Mouse (Mus musculus) urinary bladder, postnatal 10 days (tissue): Measurements from ENCODE around the gene Lsm4.

Experiments used
- DNase-seq: peaks from one replicate; pipeline ENCODE4 v3.0.0; 2022; ENCODE audit warnings: low spot score

The Lsm4 gene

GRCm38 (mm10) chr8:70679404-70679803, 6.4 kb downstream of the Lsm4 start:
- no peak for DNase-seq

GRCm38 (mm10) chr8:70680039-70680438, 7.0 kb downstream of the Lsm4 start:
- DNase-seq, result no peak

- DNase-seq, result no peak
Measured at GRCm38 (mm10) chr8:70681410-70681809, 8.4 kb downstream of the Lsm4 start.

- peak; percentile 48 for DNase-seq
Measured at GRCm38 (mm10) chr8:70682193-70682592, 9.1 kb downstream of the Lsm4 start.

GRCm38 (mm10) chr8:70682692-70683091, 9.6 kb downstream of the Lsm4 start:
- no peak for DNase-seq

- DNase-seq, result no peak
Measured at GRCm38 (mm10) chr8:70684291-70684690, 11.2 kb downstream of the Lsm4 start.

- no peak for DNase-seq
Measured at GRCm38 (mm10) chr8:70687576-70687975, 14.5 kb downstream of the Lsm4 start.

GRCm38 (mm10) chr8:70688136-70688535, 15.1 kb downstream of the Lsm4 start:
- no peak for DNase-seq

- no peak for DNase-seq
Measured at GRCm38 (mm10) chr8:70689892-70690390, 16.9 kb downstream of the Lsm4 start.

- DNase-seq, result no peak
Measured at GRCm38 (mm10) chr8:70691230-70691629, 18.2 kb downstream of the Lsm4 start.

GRCm38 (mm10) chr8:70691727-70692231, 18.7 kb downstream of the Lsm4 start:
- no peak for DNase-seq

- no peak for DNase-seq
Measured at GRCm38 (mm10) chr8:70693636-70694035, 20.6 kb downstream of the Lsm4 start.

GRCm38 (mm10) chr8:70695318-70696018, 22.4 kb downstream of the Lsm4 start:
- no peak for DNase-seq

GRCm38 (mm10) chr8:70696019-70696885, 23.2 kb downstream of the Lsm4 start:
- peak; percentile 44 for DNase-seq

- no peak for DNase-seq
Measured at GRCm38 (mm10) chr8:70696946-70697345, 23.9 kb downstream of the Lsm4 start.

GRCm38 (mm10) chr8:70697366-70698250, 24.6 kb downstream of the Lsm4 start:
- no peak for DNase-seq

GRCm38 (mm10) chr8:70698310-70699109, 25.5 kb downstream of the Lsm4 start, which contains the start of gene Jund:
TSS of gene Jund (plus strand) at chr8:70698949.
- peak; percentile 99 for DNase-seq

GRCm38 (mm10) chr8:70699116-70699833, 26.2 kb downstream of the Lsm4 start:
- DNase-seq, result no peak

GRCm38 (mm10) chr8:70699834-70700554, 26.9 kb downstream of the Lsm4 start:
- peak; percentile 40 for DNase-seq

- DNase-seq, result peak; percentile 66
Measured at GRCm38 (mm10) chr8:70700555-70700922, 27.5 kb downstream of the Lsm4 start.
